10 mouse cellular contexts compared by ENCODE assay signal in the genomic region with DNA sequence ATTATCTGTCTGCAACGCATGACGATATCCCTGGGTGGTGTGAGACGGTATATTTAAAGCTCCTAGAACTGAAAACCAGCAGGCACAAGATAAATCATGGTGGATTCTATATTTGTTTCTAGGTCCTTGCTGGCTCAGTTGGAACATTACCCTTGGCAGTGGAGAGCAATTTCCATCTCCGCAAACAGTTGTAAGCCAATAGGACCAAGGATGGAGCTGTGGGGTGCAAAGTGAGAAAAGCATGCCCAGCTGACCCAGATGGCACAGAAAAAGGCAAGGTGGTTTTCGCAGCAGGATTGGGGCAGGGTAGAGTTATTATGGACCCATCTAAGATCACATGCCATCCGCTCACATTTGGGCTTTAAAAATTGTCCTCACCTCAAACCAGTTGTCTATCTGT.
"Had no signal": no experiment of that assay in that cellular context is flagged by ENCODE, and none has a peak within 500 bp of the region (broad histone marks: within the 10 kb centered on the region; RNA-seq: fewer than 3 reads in every experiment).

No protein-coding gene starts in this region.

- H3K4me3 ChIP-seq: limb, embryonic 13.5 days; midbrain, embryonic 12.5 days had no signal

- H3K9me3 ChIP-seq: limb, embryonic 13.5 days; midbrain, embryonic 12.5 days had no signal

- H3K4me1 ChIP-seq: limb, embryonic 13.5 days; midbrain, embryonic 12.5 days had no signal

- H3K36me3 ChIP-seq: limb, embryonic 13.5 days; midbrain, embryonic 12.5 days had no signal

- H3K27ac ChIP-seq: limb, embryonic 13.5 days; liver, embryonic 14.5 days; midbrain, embryonic 12.5 days; stomach, postnatal 0 days had no signal

- DNase-seq: kidney, postnatal 10 days; layer of hippocampus, adult 9-11 months; layer of hippocampus, postnatal 36 days; lung, adult 18-20 months; thymus, adult 18-20 months; thymus, postnatal 14 days had no signal

- H3K9ac ChIP-seq: limb, embryonic 13.5 days; liver, embryonic 14.5 days; midbrain, embryonic 12.5 days had no signal

- H3K4me2 ChIP-seq: limb, embryonic 13.5 days; midbrain, embryonic 12.5 days had no signal

- H3K27me3 ChIP-seq: limb, embryonic 13.5 days; midbrain, embryonic 12.5 days had no signal
